In genomic region chr5:64131550-64131949, GRCm38 (mm10) we compare ENCODE assay signal across 26 mouse cellular contexts.
"Had no signal": no experiment of that assay in that cellular context is flagged by ENCODE, and none has a peak within 500 bp of the region (broad histone marks: within the 10 kb centered on the region; RNA-seq: fewer than 3 reads in every experiment).

No protein-coding gene starts in this region.

- H3K9ac ChIP-seq: heart, embryonic 12.5 days; hindbrain, embryonic 12.5 days; hindbrain, embryonic 15.5 days; intestine, embryonic 15.5 days; kidney, embryonic 15.5 days; limb, embryonic 12.5 days; liver, embryonic 13.5 days had no signal

- H3K9me3 ChIP-seq: heart, embryonic 10.5 days; heart, embryonic 12.5 days; hindbrain, embryonic 10.5 days; hindbrain, embryonic 12.5 days; hindbrain, embryonic 15.5 days; intestine, embryonic 15.5 days; kidney, embryonic 15.5 days; limb, embryonic 10.5 days; limb, embryonic 12.5 days; liver, embryonic 13.5 days had no signal

- H3K4me3 ChIP-seq: gastrocnemius, adult 2 months; heart, embryonic 10.5 days; heart, embryonic 12.5 days; hindbrain, embryonic 10.5 days; hindbrain, embryonic 12.5 days; hindbrain, embryonic 15.5 days; intestine, embryonic 15.5 days; kidney, embryonic 15.5 days; layer of hippocampus, adult 2 months; left cerebral cortex, adult 2 months; limb, embryonic 10.5 days; limb, embryonic 12.5 days; liver, embryonic 13.5 days had no signal

- H3K4me1 ChIP-seq: heart, embryonic 10.5 days; heart, embryonic 12.5 days; hindbrain, embryonic 10.5 days; hindbrain, embryonic 12.5 days; hindbrain, embryonic 15.5 days; intestine, embryonic 15.5 days; kidney, embryonic 15.5 days; limb, embryonic 10.5 days; limb, embryonic 12.5 days; liver, embryonic 13.5 days had no signal

- ATAC-seq: inflammation-experienced regulatory T-cells, adult 6 months; intestine, embryonic 15.5 days; intestine, postnatal 0 days had no signal

- H3K36me3 ChIP-seq: intestine, embryonic 15.5 days had no signal

- H3K27ac ChIP-seq: gastrocnemius, adult 2 months; heart, embryonic 10.5 days; hindbrain, embryonic 10.5 days; hindbrain, embryonic 12.5 days; hindbrain, embryonic 15.5 days; intestine, embryonic 15.5 days; kidney, embryonic 15.5 days; kidney, postnatal 0 days; layer of hippocampus, adult 2 months; left cerebral cortex, adult 2 months; limb, embryonic 10.5 days; limb, embryonic 12.5 days; liver, embryonic 13.5 days had no signal

- H3K27me3 ChIP-seq: heart, embryonic 12.5 days; hindbrain, embryonic 12.5 days; hindbrain, embryonic 15.5 days; intestine, embryonic 15.5 days; kidney, embryonic 15.5 days; limb, embryonic 12.5 days; liver, embryonic 13.5 days had no signal

- H3K4me2 ChIP-seq: heart, embryonic 12.5 days; hindbrain, embryonic 12.5 days; hindbrain, embryonic 15.5 days; intestine, embryonic 15.5 days; kidney, embryonic 15.5 days; limb, embryonic 12.5 days; liver, embryonic 11.5 days; liver, embryonic 13.5 days had no signal

- DNase-seq: gastrocnemius, adult 2 months; gastrocnemius, postnatal 10 days; gastrocnemius, postnatal 25 days; heart, postnatal 10 days; heart, postnatal 4 days; kidney, adult 18-20 months; kidney, adult 8-10 months; kidney, postnatal 25 days; kidney, postnatal 4 days; liver; liver, embryonic 13.5 days had no signal
